Mouse (Mus musculus): ENCODE measurements around the gene Hmbs. TPM values are rescaled to one million over a fixed set of nuclear protein-coding genes. Genes with fewer than 3 reads are reported as not detected.
"Not testable (repeated sequence)": the region's sequence is repeated elsewhere in the genome, so short reads cannot be mapped to it uniquely, and the experiment has no call there.

The Hmbs gene
- 10 to 100 TPM; 19.4 to 21.5 (median 20.4) TPM for total RNA-seq (2022)

DNA sequence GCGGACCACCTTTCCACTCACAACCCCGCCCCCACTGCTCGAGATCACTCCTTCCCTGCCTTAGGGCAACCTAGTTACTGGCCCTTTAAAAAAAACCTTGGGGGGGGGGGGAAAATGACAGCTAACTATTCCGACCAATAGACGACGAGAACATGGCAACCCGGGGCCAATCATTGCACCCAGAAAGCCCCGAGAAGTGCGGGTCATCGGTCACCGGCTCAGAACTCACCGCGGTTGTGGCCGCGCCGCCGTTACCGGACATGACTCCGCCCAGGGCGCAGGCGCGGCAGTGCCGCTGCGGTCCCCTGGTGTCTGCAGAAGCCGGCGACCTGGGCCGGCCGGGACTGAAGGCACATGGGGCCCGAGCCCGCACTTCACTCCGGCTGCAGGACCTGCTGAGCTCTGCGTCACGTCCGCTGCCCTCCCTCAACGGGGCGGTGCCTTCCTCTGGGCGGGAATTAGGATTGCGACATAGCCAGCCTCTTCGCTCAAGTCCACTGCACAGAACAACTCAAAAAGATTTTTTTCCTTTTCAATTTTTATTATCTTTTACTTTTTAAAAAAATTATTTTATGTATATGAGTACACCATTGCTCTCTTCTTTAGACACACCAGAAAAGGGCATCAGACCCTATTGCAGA is at the start of gene Hmbs:
Gene Hmbs (minus strand): TSS at position 448 of the 641 bp plus-strand sequence.
- peak; percentile 67 to 83 for DNase-seq (ENCODE audit: low spot score in 2 of 2)

- DNase-seq (ENCODE audit: low spot score in 2 of 2) = peak in 1 of 2 experiments; percentile 31
Observed at GRCm38 (mm10) chr9:44391466-44391865, 47.4 kb upstream of the Hmbs start.

DNA sequence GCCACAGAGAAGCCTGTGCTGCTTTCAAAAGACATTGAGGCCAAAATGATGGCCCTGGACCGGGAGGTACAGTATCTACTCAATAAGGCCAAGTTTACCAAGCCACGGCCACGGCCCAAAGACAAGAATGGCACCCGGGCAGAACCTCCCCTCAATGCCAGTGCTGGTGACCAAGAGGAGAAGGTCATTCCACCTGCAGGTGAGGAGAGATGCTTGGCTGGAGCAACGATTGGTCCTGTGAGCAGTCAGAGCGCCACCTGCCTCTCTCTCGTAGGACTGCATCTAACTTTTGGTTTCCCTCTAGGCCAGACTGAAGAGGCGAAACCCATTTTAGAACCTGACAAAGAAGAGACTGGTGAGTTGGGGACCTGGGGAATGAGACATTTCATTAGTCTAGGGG is 45.2 kb upstream of the Hmbs start:
- DNase-seq (ENCODE audit: low spot score in 2 of 2) = no peak

DNA sequence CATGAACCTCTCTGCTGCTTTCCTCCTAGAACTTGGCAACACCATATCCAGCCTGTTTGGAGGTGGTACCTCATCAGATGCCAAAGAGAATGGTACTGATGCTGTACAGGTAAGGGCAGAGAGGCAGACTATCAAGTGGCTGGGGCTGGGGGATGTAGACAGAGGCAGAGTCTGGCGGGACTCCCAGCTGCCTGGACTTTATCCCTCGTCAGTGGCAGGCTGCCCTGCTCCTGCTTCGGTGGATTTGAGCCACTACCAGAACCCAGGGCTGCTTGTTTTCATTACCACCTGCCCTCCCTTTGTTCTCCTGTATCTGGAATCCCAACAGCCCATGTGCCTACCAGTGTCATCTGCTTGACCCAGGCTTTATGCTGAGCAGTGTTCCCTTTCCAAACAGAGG is 43.2 kb upstream of the Hmbs start:
- no peak for DNase-seq (ENCODE audit: low spot score in 2 of 2)

DNA sequence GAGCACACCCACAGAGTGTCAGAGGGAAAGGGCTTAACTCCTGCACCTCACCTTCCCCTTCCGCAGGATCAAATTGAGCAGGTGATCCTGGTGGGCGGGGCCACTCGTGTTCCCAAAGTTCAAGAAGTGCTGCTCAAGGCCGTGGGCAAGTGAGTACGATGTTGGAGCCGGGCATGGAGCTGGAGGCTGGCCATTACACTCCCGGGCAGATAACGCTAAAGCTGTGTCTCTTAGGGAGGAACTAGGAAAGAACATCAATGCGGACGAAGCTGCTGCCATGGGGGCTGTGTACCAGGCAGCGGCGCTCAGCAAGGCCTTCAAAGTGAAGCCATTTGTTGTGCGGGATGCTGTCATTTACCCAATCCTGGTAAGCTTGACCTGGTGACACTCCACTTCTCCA is 40.6 kb upstream of the Hmbs start:
- DNase-seq (ENCODE audit: low spot score in 2 of 2) = no peak

GRCm38 (mm10) chr9:44379862-44380261 is 35.8 kb upstream of the Hmbs start:
- peak in 1 of 2 experiments; percentile 33 for DNase-seq (ENCODE audit: low spot score in 2 of 2)

- peak; percentile 98 for DNase-seq (ENCODE audit: low spot score in 2 of 2)
Observed at GRCm38 (mm10) chr9:44379054-44379834, 35.2 kb upstream of the Hmbs start, which contains the start of gene Hyou1. Gene Hyou1 (plus strand): TSS chr9:44379490.

- no peak for DNase-seq (ENCODE audit: low spot score in 2 of 2)
Observed at GRCm38 (mm10) chr9:44378153-44378730, 34.2 kb upstream of the Hmbs start.

DNA sequence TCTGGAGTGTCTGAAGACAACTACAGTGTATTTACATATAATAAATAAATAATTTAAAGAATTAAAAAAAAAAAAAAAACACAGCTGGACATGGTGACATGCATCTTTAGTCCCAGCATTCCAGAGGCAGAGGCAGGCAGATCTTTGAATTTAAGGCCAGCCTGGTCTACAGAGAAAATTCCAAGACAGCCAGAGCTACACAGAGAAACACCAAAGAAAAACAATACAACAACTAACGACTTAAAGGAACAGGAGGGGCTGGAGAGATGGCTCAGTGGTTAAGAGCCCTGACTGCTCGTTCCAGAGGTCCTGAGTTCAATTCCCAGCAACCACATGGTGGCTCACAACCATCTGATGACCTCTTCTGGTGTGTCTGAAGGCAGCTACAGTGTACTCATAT is 33.3 kb upstream of the Hmbs start:
- not testable (repeated sequence) for DNase-seq (ENCODE audit: low spot score in 2 of 2)

DNA sequence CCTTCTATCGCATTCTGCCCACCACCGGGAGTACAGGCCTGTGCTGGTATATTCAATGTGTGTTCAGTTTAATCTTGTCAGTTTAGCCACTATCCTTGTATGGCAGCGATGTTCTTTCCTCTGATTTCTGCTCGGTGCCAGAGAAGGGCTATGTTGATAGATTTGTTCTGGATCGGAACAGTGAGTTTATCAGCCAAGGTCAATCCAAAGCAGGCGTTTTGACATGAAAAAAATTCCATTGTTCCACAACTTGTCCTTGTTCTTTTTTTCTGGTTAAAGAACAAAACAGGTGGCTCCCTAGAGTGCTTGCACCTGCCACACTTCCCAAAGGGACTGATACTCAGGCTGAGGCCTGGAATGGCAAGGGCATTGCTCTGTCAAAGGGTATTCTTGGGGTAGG is 32.1 kb upstream of the Hmbs start:
- DNase-seq (ENCODE audit: low spot score in 2 of 2) = no peak

DNA sequence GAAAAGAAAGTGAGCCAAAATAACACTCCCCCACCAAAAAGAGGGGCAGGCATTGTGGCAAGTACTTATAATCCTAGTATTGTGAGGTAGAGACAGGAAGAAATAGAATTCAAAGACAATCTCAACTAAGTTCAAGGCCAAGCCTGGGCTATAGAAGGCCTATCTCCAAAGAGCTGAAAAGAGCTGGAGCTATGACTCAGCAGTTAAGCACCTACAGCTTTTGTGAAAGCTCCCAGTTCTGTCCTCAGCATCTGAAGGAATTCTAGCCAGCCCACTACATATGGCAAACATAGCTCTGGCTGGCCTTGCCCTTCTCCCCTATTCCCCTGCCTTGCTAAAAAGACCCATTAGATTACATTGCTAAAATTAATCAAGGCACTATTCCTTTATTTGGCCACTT is 29.4 kb upstream of the Hmbs start:
- DNase-seq (ENCODE audit: low spot score in 2 of 2) = no peak

GRCm38 (mm10) chr9:44364480-44364879 is 20.5 kb upstream of the Hmbs start:
- DNase-seq (ENCODE audit: low spot score in 2 of 2) = no peak

- not testable (repeated sequence) for DNase-seq (ENCODE audit: low spot score in 2 of 2)
Observed at GRCm38 (mm10) chr9:44361931-44362330, 17.9 kb upstream of the Hmbs start.

DNA sequence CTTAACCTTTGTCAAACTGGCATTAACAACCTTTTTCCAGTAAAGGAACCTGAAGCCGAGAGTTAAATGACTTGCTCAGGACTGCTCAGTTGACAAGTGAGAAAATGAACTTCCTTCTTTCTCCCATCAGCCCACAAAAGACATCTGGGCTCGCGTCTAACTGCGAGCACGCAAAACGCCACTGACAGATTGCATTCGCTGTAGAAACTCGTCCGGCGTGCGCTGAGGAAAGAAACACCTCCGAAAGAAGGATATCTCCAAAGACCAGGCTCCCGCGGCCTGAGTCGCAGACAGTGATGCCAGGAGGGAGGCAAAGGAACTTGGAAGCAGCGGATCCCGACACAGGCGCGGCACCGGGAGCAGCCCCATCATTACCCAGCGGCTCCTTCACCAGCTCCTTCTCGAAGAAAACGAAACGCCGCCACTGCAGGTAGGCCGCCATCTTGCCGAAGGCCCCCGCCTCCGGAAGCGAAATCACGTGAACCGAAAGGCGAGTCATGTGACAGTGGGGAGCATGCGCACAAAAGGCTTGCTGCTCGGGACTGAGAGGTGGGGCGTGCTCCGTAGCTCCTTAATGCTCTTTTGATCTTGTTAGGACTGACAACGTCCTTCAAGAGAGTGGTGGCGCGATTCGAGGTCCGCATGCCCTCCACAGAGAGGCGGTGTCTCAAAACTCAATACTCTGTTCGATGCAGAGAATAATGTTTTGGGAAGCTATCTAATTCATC is 17.3 kb upstream of the Hmbs start, which contains the start of gene Vps11:
Gene Vps11 (minus strand): TSS at position 481 of the 728 bp plus-strand sequence.
- DNase-seq (ENCODE audit: low spot score in 2 of 2) = peak; percentile 89 to 91

DNA sequence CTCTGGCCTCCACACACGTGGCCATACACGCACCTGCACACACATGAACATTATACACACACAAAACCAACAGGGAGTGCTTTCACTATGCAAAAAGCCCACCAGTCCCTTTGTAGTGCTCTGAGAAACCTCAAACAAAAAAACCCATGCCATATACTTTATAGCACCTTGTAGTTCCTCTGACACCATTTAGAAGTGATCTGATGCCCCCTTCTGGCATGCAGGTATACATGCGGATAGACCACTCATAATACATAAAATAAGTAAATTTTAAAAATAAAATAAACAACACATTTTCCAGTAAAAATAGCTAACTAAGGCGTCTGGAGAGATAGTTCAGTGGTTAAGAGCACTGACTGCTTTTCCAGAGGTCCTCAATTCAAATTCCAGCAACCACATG is 13.2 kb upstream of the Hmbs start:
- no peak for DNase-seq (ENCODE audit: low spot score in 2 of 2)

DNA sequence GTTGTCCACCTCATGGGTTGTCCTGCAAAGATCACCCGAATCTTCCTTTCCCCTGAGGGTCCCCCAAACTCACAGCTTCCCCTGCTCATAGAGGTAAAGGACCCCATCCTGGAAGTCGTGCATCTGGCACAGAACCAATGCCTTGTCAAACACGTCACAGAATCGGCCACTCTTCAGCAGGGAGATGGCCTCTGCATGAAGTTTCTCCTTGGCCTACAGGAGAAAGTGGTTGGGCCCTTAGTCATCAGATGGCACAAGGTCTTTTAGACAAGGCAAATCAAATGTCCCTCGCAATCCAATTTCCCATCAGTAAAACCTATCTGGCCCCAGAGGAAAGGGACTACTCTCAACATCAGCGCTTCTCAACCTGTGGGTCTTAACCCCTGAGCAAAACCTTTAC is 9.1 kb upstream of the Hmbs start:
- no peak for DNase-seq (ENCODE audit: low spot score in 2 of 2)

GRCm38 (mm10) chr9:44352337-44352736 is 8.3 kb upstream of the Hmbs start:
- no peak for DNase-seq (ENCODE audit: low spot score in 2 of 2)

GRCm38 (mm10) chr9:44351396-44351795 is 7.4 kb upstream of the Hmbs start:
- DNase-seq (ENCODE audit: low spot score in 2 of 2) = no peak

DNA sequence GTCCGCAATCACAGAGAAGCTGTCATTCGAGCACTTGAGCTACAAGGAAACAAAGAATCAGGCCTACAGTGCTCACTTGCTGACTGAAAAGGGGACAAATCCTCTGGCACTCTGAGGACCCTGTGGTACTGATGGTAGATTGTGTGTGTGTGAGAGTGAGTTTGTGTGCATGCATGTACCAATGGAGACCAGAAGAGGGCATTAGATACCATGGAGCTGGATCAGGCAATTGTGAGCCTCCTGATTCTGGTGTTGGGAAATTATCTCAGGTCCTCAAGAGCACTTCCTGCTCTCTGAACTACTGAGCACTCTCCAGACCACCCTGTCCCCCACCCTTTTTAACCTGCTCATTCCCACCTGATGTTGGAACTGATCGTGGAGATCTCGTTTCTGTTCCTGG is 4.5 kb upstream of the Hmbs start:
- no peak for DNase-seq (ENCODE audit: low spot score in 2 of 2)

DNA sequence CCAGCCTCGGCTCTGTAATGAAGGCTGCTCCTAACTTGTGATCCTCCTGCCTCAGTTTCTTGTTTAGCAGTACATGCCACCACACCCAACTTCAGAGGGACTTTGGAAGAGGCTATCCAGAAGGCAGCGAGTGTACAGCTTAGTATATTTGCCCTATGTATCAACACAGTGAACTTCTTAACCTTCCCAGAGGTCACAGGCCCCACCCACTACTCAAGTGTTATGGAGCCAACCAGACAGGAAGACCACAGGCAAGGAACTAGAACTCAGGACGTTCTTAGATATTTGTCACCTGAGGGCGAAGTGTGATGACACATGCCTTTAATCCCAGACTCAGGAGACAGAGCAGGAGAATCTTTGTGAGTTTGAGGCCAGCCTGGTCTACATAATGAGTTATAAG is 3.6 kb upstream of the Hmbs start:
- no peak for DNase-seq (ENCODE audit: low spot score in 2 of 2)

DNA sequence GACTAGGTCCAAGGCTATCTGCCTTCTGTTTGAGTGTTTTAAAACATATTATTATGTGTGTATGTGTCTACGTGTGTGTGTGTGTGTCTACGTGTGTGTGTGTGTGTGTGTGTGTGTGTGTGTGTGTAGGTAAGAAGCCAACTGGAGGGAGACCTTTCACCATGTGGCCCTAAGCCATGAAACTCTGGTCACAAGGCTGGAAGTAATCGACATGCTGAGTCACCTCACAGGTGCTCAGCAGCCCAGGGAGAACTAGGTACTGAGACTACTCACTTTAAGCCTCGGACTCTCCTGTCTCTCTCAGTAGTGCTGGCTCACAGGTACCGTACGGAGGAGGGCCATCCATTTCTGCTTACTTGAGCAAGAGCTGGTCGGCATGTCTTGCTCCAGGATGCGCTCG is 3.1 kb upstream of the Hmbs start:
- no peak for DNase-seq (ENCODE audit: low spot score in 2 of 2)

All from left cerebral cortex, adult 8-10 months (tissue).